Mouse (Mus musculus): Measurements from ENCODE around the gene D130043K22Rik.

GRCm38 (mm10) chr13:24852570-24852969 lies 7.6 kb downstream of the D130043K22Rik start:
- TF ChIP-seq CTCF (IDR thresholded peaks at IDR 0.05; ENCODE audit: insufficient read depth, low read length), result no peak
- no peak for TF ChIP-seq POLR2A (IDR thresholded peaks at IDR 0.05; ENCODE audit: borderline replicate concordance, extremely low read depth, low read depth, low read length)
